Mouse (Mus musculus) cortical plate, adult 2 months (tissue): Measurements from ENCODE around the gene Amz2.

Source experiments
- CTCF ChIP-seq: fragments of 200-500 bp; IDR thresholded peaks from 2 replicates; pipeline ENCODE4 v1.5.1; 2011; ENCODE audit warnings: mild to moderate bottlenecking, control low read depth, low read length; ENCODE audit not compliant: insufficient read depth; ENCODE audit errors: extremely low read depth
- POLR2A ChIP-seq: fragments of 200-500 bp; IDR thresholded peaks from 2 replicates; pipeline ENCODE4 v1.6.1; 2011; ENCODE audit warnings: mild to moderate bottlenecking, low read length, control low read depth; ENCODE audit not compliant: insufficient read depth; ENCODE audit errors: extremely low read depth

DNA sequence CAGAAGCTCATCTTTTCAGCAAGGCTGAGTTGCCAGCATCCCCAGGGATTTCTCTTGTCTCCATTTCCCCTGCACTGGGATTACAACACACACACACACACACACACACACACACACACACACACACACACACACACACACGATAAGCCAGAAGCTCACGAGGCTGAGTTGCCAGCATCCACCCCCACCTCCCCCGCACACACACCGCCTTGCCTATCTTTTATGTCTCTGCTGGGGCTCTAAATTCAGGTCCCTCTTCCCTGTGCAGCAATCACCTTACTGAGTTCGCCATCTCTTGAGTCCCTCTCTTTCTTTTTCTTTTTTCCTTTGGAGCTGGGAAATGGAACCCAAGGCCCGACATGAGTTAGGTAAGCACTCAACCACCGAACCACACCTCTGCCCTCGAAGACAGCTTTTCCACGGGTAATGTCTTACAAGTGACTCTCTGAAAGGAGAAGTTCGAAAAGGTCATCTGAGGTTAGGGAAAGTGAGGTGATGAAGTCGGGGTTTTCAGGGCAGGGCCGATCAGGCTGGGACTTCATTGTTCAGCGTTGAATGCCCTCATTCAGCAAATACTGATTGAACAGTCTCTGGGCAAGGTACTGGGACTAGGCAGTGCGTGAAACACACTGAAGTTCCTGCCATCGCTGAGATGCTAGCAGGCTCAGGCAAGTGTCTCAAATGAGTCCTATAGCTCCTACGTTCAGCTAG lies 54.0 kb downstream of the Amz2 start:
- no peak for TF ChIP-seq POLR2A
- no peak for TF ChIP-seq CTCF
